Mouse (Mus musculus): ENCODE results near the gene Mymx.

DNA sequence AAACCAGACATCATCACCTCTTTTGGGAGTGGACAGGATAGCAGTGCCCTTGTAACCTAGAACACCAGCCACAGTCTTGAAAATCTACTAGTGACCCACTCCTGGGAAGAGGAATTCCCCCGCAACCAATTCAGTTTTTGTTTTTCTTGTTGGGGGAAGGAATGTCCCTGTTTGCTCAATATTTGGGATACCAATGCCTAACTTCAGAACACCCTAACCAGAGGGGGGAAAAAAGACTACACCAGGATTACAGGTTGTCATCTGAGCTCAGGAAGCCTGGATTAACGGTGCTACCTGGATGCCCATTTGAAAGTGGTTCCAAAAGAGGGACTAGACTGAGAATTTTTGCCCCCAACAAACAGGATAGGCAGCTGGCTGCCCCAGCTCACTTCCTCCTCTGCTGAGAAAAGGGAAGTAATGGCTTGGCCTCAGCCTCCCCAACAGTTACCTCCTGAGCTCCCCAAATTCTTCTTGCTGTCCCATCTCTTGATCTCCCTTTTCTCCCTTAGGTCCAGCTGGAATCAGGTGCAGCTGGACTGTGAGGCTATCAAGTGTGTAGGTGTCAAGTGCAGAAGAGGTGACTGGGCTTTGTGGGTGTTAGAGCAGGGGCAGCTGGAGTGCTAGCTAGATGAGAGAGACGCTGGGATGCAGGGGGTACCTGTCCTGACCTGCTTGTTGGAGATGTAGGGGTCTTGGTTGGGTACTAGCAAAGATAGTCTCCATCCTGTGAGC, 45.2 kb downstream of the Mymx start:
- TF ChIP-seq POLR2A (IDR thresholded peaks at IDR 0.05; ENCODE audit: low read depth, low read length): no peak
- no peak for TF ChIP-seq CTCF (conservative IDR thresholded peaks at IDR 0.05; ENCODE audit: insufficient read depth, insufficient read length, low read depth, low read length)
